Mouse (Mus musculus) cerebellum, postnatal 4 days (tissue): ENCODE measurements around the gene Alg5.
A peak's percentile ranks its signal among the peaks of the same experiment; 100 is the strongest.

ENCODE experiments used
- DNase-seq, 2 experiments: peaks; one replicate each; pipeline ENCODE4 v3.0.0; 2022; ENCODE audit warnings: low spot score in 2 of 2, mixed read lengths in 1 of 2

Alg5 gene

DNA sequence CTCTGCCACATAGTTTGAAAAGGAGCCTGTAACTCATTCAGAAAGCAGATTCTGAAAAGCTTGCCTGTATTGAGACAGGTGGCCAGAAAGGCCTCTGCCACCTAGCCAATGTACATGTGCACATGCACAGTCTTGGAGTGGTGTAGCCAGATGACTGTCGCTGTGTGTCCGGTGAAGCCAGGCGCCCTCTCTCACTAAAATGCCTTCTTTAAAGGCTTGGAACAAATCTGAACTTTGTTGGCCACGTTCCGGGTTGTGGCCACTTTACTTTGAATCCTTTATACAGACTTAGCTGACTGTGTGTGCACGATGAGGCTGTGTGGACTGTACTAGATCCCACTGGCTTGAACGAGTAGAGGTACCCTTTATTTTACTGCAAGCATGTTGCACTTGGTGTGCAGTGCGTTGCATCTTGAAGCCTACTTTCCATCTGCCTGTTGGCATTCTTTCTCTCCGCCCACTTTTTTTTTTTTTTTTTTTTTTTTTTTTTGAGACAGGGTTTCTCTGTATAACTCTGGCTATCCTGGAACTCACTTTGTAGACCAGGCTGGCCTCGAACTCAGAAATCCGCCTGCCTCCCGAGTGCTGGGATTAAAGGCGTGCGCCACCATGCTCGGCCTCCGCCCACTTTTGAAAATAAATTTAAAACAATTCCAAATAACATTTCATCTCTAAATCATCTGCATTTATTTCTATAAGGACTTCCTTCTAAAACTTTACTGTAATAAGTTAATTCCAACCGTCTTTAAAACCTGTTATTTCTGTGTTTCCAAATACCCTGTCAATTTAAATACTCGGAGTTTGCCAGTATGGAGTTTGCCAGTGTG lies 975 bp downstream of the Alg5 start:
- DNase-seq: peak in 1 of 2 experiments; percentile 10

DNA sequence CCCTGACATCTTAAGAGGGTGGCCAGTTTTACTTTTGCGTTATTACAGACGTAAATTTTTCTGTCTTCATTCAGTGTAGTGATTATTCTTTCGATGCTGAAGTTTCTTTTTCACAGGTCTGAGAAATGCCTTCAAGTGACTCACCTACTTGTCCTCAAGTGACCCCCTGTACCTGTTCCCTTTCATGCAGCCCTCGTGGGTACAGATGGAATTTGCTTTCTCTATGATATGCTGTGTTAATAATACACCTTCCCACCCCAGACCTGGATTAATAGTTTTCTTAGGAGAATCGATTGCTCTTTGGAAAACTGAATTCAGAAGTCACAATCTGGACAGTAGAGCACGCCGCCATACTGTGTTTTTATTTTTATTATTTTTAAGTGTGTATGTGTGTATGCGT lies 2.0 kb downstream of the Alg5 start:
- no peak for DNase-seq

DNA sequence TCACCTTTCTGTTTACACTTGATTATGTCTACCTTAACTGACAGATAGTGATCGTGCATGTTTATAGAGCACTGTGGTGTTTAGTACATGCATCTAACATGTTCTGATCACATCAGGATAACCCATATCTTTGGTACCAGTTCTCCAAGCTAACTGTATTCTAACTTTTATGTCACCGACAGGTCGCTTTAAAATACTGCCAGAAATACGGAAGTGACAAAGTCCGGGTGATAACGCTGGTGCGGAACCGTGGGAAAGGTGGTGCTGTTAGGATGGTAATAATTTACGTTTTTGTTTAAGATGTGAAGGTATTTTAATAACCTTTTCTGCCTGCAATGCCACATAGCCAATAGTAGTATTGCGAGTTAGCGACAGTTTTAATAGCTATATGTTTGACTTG lies 6.6 kb downstream of the Alg5 start:
- DNase-seq: no peak

DNA sequence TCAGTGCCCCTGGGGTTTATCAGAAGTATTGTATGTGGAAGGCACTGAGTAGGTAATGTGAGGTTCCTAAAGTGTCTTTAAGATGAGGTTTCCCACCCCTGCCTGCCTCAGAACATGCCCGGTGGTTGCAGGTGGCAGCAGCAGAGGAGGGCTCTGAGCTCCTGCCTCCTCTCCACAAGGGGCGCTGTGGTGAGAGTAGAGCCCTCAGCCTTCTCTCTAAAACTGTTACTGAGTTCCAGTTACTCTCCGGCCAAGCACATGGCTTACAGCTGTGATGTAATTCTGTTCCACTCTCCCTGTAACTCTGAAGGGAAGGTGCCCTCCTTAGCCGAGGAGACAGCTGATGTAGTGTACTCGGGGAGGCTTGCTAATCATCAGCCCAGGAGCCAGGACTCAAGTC lies 10.5 kb downstream of the Alg5 start:
- peak in 1 of 2 experiments; percentile 30 for DNase-seq

DNA sequence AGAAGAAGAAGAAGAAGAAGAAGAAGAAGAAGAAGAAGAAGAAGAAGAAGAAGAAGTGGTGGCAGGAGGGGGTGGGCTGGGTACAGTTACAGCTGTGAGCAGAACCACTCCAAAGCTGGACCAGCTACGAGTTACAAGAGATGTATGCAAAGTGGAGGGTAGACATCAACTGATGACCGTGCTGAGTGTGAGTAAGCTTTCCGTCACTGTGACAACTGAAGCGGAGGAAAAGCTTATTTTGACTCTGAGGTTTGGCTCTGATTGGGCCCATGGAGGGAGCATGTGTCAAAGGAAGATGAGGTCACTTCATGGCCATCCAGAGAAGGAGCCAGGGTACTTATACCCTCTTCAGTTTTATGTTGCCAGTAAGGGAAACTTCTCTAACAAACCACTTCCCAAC lies 18.1 kb downstream of the Alg5 start:
- no peak for DNase-seq

DNA sequence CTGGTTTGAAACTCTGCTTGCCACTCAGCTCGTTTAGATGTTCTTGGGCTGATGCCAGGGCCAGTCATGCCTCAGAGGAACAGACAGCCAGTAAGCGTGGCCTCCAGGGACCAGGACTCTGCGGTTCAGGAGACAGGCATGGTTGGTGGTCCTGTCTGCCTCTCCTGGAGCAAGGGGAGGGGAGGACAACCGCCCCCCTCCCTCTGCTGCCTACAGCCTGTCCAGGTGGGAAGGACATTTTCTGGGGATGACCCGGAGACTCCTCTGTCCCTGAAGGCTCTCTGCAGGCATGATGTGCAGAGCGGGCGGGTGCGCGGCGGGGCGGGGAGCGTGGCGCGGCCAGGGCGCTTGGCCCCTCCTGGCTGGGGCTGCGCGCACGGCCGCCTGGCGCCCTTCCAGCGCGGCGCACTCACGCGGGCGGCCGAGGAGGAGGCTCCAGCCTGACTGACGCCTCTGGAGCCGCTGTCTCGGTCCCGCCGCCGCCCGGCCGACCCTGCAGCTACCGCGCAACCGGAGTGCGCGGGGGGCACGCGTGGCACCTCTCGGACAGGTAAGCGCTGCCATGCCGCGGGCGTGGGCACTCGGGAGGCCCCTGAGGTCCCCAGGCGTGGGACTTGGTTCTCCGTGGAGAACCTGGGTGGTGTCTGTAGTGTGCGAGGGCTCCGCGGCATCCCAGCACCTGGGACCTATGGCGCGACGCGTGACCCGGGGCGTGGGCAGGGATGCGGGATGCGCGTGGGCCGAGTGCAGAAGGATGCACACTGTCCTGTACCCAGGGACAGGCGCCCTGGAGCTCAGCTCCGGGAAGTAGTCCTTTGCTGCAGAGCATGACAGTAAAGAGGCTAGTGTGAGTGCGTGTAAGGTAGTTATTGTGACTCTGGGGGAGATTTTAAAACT lies 20.1 kb downstream of the Alg5 start, which contains the start of gene Smad9:
TSS of gene Smad9 (plus strand) at position 438 of the 897 bp plus-strand sequence.
- peak; percentile 33 to 58 for DNase-seq

DNA sequence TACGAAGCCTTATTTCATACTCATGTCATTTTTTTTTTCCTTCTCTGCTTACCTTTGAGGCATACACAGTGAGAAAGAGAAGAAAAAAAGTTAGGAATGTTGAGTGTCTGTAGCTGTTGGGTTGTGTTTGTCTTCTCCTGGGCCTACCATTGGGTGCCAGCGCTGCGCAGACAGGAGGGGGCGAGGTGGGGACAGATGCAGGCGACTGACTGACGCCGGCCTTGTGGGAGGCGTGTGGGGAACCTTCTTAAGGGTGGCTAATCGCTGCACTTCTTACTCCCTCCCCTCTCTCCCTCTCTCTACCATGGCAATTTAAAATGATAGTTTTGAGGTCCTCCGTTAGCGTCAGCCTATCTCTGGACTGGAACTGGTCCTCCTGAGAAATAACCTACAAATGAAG lies 20.7 kb downstream of the Alg5 start:
- DNase-seq: peak in 1 of 2 experiments; percentile 8

DNA sequence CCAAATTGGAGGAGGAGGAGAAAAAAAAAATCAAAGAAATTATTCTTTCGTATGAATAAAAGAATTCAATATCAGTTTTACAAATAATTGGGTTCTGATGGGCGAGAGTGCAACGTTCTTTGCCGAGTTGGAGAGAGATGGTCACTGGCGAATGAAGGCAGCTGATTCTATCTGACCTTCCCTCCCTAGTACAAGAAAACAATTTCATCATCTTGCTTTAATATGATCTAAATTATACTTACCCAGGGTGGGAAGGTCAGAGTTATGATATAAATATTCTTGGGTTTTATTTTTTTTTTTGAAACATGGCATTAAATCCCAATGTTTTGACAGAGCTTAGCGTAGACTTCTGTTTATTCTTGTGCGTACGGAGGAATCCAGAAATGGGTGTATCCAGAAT lies 22.1 kb downstream of the Alg5 start:
- DNase-seq: no peak

DNA sequence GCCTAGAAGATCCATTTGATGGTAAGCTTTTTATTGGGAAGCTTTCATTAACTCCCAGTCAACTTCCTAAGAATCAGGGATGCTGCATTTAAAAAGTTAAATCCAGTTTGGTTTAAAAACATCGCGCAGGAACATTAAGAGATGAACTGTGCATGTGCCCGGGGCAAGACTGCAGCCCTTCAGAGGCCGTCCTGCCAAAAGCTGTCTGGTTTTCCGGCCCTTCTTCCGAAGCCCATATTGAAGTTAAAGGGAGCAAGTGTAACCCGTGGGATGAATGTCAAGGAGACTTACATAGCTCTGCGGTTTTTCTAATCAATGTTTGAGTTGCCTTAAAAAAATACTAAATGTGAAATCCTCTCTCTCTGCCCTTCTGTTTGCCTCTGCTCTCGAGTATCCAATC lies 23.9 kb downstream of the Alg5 start:
- no peak for DNase-seq

DNA sequence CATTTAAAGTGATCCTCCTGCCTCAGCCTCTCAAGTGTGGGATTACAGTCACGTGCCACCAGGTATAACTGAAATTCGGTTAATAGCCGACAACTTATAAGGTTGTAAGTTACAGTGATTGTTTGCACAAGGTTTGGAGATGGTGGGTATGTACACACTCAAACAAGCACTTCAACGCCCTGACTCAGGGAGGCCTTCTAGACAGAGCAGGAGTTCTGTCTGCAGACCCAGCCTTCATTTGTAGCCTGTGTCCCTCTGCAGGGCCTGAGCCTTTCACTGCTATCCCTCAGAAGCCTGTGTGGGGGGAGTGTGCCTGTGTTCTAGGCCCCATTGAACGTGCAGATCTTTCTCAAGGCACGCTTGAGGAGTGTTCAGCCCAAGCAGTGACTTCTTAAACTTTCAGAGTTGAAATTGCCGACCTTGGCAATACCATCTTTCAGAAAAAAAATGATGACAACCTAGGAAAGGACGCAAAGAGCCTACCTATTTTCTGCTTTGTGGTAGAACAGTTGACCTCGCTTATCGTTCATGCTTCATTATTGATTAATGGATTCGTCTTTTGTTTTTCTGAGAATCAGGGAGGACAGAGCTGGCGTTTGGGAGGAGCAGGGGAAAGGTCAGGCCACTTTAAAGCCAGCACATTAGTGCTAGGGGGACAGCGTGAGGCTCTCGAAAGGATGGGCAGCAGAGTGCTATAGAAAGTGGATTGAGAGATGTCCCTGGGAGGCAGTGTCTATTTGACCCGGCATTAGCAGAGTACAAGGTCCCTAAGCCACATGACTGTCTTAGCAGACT lies 25.2 kb downstream of the Alg5 start:
- DNase-seq: no peak

DNA sequence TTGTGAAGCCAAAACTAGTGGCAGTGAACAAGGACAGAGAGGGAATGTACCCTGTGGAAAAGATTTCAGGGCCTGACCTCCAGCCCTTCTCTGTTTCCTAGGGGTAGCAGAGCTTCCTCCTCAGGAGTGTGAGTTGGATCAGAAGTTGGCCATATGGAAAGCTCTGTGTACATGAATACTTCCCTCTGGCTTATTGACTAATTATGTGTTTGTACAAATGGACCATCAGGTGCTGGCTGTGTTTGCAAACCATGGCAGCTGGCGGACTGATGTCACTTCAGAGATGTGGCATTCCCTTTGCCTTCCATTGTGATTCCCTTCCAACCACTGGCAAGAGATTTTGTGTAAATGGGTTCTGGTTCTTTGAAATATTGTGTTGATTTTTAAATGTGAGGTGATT lies 25.9 kb downstream of the Alg5 start:
- no peak for DNase-seq

DNA sequence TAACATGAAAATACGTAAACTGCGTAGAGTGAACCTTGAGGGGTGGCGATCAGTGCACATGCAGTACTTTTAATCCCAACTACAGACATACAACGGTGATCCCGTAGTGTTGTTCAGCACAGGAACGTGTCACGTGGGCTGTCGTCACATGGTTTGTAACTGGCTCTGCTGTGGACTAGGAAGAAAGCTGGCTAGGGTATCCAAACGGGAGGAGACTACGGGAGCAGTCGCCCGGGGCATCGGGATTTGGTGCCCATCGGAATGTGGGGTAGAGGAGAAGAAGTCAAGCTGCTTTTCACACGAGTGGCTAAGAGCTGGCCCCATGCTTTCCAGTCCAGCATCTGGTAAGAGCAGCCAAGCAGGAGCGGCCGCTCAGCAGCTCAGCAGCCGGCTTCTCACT lies 29.1 kb downstream of the Alg5 start:
- DNase-seq: peak in 1 of 2 experiments; percentile 53

DNA sequence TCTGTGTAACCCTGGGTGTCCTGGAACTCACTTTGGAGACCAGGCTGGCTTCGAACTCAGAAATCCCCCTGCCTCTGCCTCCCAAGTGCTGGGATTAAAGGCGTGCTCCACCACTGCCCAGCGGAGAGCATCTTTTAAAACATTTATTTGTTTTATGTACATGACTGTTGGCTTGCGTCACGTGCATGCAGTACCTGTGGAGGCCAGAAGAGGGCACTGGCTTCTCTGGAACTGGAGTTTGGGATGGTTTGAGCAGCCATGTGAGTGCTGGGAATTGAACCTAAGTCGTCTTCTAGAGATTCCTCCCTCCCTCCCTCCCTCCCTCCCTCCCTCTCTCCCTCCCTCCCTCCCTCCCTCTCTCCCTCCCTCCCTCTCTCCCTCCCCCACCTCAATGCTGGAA lies 30.2 kb downstream of the Alg5 start:
- DNase-seq: peak in 1 of 2 experiments; percentile 10

DNA sequence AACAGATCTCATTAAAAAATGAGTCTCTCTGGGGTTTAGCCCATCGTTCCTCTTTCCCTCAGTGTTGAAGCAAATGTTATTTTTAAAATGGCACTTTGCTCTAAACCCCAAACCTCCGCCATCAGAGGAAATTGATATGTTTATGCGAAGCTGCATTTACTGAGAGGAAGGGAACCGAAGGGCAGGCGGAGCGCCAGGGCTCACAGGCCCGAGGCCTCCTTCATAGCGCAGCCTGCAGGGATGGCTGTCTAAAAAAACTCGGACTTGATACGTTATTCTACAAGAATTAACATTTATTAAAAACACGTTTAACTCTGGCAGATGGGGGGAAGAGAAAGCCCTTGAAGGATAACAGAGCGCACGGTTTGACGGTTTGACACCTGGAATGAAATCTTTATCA lies 30.7 kb downstream of the Alg5 start:
- DNase-seq: no peak

DNA sequence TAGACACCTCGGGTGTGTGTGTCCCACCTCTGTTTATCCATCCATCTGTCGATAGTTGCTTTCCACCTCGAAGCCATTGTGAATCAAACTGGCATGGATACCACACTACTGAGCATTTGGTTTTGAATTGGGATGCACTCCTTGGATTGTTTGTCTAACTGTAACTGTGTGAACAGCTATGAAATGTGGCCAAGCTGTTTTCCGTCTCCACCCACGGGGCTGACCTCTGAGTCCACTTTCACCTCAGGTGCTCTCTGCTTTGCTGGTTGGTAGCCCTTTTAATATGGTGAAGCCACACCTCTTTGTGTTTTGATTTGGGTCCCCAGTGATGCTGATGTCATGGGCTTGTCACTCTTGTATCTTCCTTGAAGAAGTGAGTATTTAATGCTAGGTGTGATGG lies 31.5 kb downstream of the Alg5 start:
- no peak for DNase-seq

DNA sequence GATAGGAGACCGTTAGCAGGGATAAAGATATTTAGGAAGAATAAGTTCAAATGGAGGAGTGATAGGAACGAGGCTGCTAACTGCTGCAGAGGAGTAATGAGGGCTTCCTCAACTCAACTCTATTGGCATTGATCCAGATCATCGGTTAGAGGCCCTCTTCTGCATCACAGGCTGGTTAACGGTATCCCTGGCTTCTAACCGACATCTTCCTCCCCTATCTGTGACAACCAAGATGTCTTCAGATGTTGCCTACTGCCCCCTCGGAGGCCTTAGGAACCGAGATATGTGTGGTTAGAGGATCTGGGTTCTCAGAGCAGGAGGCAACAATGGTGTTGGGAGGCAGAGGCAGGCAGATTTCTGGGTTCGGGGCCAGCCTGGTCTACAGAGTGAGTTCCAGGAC lies 33.3 kb downstream of the Alg5 start:
- DNase-seq: no peak

DNA sequence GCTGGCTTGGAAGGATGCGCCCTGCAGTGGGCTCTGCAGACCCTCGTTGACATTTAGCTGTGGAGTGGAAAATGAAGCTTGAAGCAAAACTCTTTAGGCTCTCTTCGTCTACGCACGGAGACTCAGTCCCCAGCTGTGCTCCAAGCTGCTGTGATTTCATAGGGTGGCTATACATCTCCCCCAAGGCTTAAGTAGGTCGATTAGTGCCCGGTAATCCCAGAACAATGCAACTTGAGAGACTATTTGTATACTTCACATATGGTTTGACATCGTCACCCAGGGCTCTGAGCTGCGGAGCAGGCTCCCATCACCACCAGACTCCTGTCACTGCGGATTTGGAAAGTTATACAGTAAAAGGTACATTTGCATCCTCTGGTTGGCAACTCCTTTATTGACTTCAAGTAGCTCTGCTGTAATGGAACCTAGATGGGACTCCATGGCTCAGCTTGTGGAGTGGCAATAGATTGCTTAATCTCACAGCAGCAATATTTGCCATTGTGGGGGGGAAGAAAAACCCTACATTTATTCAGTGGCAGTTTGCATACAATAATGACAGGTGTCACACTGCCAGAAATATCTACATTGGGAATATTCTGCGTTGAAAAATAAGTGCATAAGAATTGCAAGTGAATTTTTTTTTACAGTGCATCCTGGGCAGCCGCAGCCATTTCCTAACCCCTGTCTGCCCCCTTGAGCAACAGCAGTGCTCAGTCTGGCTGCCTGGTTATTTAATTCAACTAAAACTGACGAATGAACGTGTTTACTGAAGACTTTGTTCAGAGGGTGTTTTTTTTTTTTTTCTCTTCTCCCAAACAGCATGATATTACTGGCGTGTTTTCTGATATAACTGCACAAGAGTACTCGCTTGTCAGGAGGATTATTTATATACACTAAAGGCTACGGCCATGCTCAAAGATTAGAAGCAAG lies 34.3 kb downstream of the Alg5 start:
- DNase-seq: no peak

DNA sequence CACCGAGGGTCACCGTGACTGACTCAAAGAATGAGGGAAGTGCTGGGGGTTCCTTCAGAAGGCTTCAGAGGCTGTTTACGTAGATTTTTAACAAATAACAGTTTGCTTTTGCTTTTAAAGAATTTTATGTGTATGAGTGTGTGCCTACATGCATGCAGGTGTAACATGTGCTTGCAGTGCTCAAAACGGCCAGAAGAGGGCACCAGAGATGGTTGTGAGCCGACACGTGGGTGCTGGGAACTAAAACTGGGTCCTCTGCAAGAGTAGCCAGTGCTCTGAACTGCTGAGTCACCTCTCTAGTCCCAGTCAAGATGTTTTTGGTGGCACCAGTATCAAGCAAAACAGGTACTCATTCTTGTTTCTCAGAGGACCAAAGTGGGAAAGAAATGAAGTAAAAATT lies 38.3 kb downstream of the Alg5 start:
- no peak for DNase-seq

DNA sequence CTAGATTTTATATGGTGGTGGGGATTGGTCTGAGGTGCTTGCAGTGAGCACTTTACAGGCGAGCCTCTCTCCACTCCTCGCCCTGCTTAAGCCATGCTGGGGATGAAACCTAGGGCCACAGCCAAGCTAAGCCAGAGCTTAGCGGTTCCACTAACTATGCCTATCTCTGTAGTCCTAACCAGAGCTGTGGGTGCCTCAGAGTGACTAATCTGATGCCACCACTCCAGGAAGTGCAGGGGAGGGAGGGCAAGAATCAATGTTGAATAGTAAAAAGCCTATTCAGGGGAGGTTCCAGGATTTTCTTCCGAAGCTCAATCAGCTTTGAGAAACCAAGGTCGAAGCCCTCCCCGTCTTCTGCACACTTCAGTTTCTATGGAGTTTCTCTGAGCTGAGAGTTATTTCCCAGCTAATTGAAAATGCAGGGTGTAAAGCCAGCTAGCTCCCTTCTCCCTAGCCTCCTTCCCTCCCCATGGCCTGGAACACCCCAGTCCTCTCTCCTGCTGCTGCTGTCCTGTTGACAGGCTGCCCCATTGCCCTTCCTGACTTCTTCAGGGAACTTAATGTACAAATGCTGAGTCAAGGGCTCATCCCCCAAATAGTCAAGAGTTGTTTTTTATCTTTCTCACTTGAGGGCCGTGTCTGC lies 40.8 kb downstream of the Alg5 start:
- no peak for DNase-seq

DNA sequence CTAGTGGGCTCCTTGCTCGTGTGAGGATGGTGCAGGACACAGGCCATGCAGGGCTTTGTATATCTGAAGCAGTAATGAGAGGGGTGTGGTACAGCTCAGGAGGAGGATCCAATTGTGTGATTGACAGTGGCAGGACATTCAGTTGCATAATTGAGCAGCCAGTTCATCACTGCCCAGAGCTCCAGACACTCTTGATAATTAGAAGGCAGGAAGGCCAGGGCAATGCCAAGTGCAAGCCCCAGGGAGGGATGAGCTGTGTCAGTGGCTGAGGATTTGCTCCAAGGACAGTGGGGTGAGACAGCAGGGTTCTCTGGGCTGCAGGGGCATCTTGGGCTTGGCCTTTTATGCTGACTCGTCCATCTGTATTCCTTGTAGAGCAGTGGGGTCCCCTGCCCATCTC lies 55.3 kb downstream of the Alg5 start:
- no peak for DNase-seq
